Mouse (Mus musculus) hindbrain, postnatal 0 days (tissue): ENCODE measurements around the gene Coro7. TPM values are rescaled to one million over a fixed set of nuclear protein-coding genes. Genes with fewer than 3 reads are reported as not detected.

Experiments used
- ATAC-seq: fragments of 200-750 bp; cut with Nextera tagmentation; 2 replicates; pipeline ENCODE4 v1.8.0; 2017; ENCODE audit warnings: mild to moderate bottlenecking, moderate TSS enrichment, moderate library complexity
- DNase-seq: peaks from one replicate; pipeline ENCODE4 v3.0.0-alpha.2; 2015; ENCODE audit warnings: low spot score
- H3K27ac ChIP-seq: fragments of 300-500 bp; sonication (generic); 2 replicates; pipeline ENCODE4 v1.5.1; 2014; ENCODE audit warnings: mild to moderate bottlenecking
- H3K27me3 ChIP-seq: fragments of 300-500 bp; sonication (generic); 2 replicates; pipeline ENCODE4 v1.6.1; 2014; ENCODE audit warnings: low read length, mixed read lengths; ENCODE audit not compliant: insufficient read depth
- H3K36me3 ChIP-seq: fragments of 300-500 bp; sonication (generic); 2 replicates; pipeline ENCODE4 v1.6.1; 2014; ENCODE audit warnings: low read length, mixed read lengths; ENCODE audit not compliant: insufficient read depth
- H3K4me1 ChIP-seq: fragments of 300-500 bp; sonication (generic); 2 replicates; pipeline ENCODE4 v1.6.1; 2014; ENCODE audit warnings: antibody characterized with exemption, low read length, mixed read lengths; ENCODE audit not compliant: insufficient read depth
- H3K4me2 ChIP-seq: fragments of 300-500 bp; sonication (generic); 2 replicates; pipeline ENCODE4 v1.6.1; 2014; ENCODE audit warnings: low read depth, mild to moderate bottlenecking, low read length, moderate library complexity, mixed read lengths
- H3K4me3 ChIP-seq: fragments of 300-500 bp; sonication (generic); 2 replicates; pipeline ENCODE4 v1.5.1; 2014; ENCODE audit warnings: low read length
- H3K9ac ChIP-seq: fragments of 300-500 bp; sonication (generic); replicated peaks from 2 replicates; pipeline ENCODE4 v1.6.1; 2014; ENCODE audit warnings: mild to moderate bottlenecking, low read length, moderate library complexity, mixed read lengths
- H3K9me3 ChIP-seq: fragments of 300-500 bp; sonication (generic); 2 replicates; pipeline ENCODE4 v1.6.1; 2016; ENCODE audit warnings: low read length, mixed read lengths
- CTCF ChIP-seq: IDR thresholded peaks from 2 replicates; pipeline ENCODE4 v1.5.1; 2016; ENCODE audit warnings: antibody characterized with exemption, control low read depth, low read depth
- WGBS: fragments of 180-500 bp; shearing (Covaris S2); extraction: QIAGEN DNeasy Blood & Tissue Kit; methylation state at CpG from one replicate; pipeline ENCODE4 v1.1.7; 2014; 5-methylcytosine and 5-hydroxymethylcytosine counted together
- polyA plus RNA-seq: library from polyadenylated mRNA; unstranded; fragments of >200 nt; fragmentation: Nextera tagmentation; extraction: Ambion mirVana; gene quantifications from 2 replicates; pipeline ENCODE4 v1.2.1, GENCODE M21; 2015
- total RNA-seq: library from RNA; depleted of rRNA; stranded (reverse); fragments of >200 nt; gene quantifications from 2 replicates; pipeline ENCODE4 v1.2.3, GENCODE M21; 2014

The Coro7 gene
- total and polyA plus RNA-seq, 2 experiments from 2014 or later = 29.1 to 43.3 TPM

GRCm38 (mm10) chr16:4655764-4656570 is 23.6 kb downstream of the Coro7 start:
- no peaks in the 10 kb centered on the region for H3K27me3 ChIP-seq
- no peaks in the 10 kb centered on the region; the same call in 1 of the 2 replicates for H3K4me1 ChIP-seq
- ATAC-seq (peak; percentile 43; the same call in 1 of the 2 replicates), DNase-seq (peak; percentile 38)
- peak; percentile 49 for TF ChIP-seq CTCF
- peaks cover 13% of the 10 kb centered on the region; the same call in 1 of the 2 replicates for H3K36me3 ChIP-seq
- no peaks in the 10 kb centered on the region for H3K9me3 ChIP-seq
- H3K27ac ChIP-seq = 0 out of 2 replicates have a peak overlapping the region, but pooled peaks have one; percentile 11
- H3K9ac ChIP-seq = no peak overlapping the region
- no peak overlapping the region for H3K4me2 ChIP-seq
- no peak overlapping the region for H3K4me3 ChIP-seq
- 41% methylated on average over 10 of the region's 11 CpGs for WGBS

- 73% methylated on average over 4 of the region's 4 CpGs for WGBS
- no peak overlapping the region for H3K4me2 ChIP-seq
- H3K27ac ChIP-seq = 0 out of 2 replicates have a peak overlapping the region, but pooled peaks have one; percentile 11
- H3K4me3 ChIP-seq = no peak overlapping the region
- DNase-seq (no peak), ATAC-seq (no peak)
- H3K9ac ChIP-seq = no peak overlapping the region
- no peaks in the 10 kb centered on the region; the same call in 1 of the 2 replicates for H3K4me1 ChIP-seq
- H3K36me3 ChIP-seq = peaks cover 13% of the 10 kb centered on the region; the same call in 1 of the 2 replicates
- H3K27me3 ChIP-seq = no peaks in the 10 kb centered on the region
- no peaks in the 10 kb centered on the region for H3K9me3 ChIP-seq
- peak; percentile 25 for TF ChIP-seq CTCF
Observed at GRCm38 (mm10) chr16:4655251-4655734, 24.3 kb downstream of the Coro7 start.

GRCm38 (mm10) chr16:4654706-4655105 is 24.9 kb downstream of the Coro7 start:
- peak; percentile 42; the same call in 1 of the 2 replicates for TF ChIP-seq CTCF
- Histone ChIP-seq H3K4me3 (no peak overlapping the region), H3K9ac (no peak overlapping the region), H3K4me2 (no peak overlapping the region), H3K27me3 (no peaks in the 10 kb centered on the region), H3K9me3 (no peaks in the 10 kb centered on the region), H3K36me3 (peaks cover 16% of the 10 kb centered on the region; the same call in 1 of the 2 replicates), H3K27ac (no peak overlapping the region), H3K4me1 (no peaks in the 10 kb centered on the region; the same call in 1 of the 2 replicates)
- 74% methylated on average over 10 of the region's 10 CpGs for WGBS
- ATAC-seq = no peak
- DNase-seq = no peak

GRCm38 (mm10) chr16:4652707-4653416 is 26.7 kb downstream of the Coro7 start:
- no peak overlapping the region for H3K4me3 ChIP-seq
- WGBS = 54% methylated on average over 4 of the region's 4 CpGs
- 0 out of 2 replicates have a peak, but pooled peaks cover 2% of the 10 kb centered on the region for H3K4me1 ChIP-seq
- ATAC-seq (no peak), DNase-seq (peak; percentile 16)
- no peaks in the 10 kb centered on the region for H3K27me3 ChIP-seq
- no peaks in the 10 kb centered on the region for H3K9me3 ChIP-seq
- H3K9ac ChIP-seq = no peak overlapping the region
- H3K4me2 ChIP-seq = no peak overlapping the region
- no peak overlapping the region for H3K27ac ChIP-seq
- peaks cover 17% of the 10 kb centered on the region; the same call in 1 of the 2 replicates for H3K36me3 ChIP-seq
- no peak for TF ChIP-seq CTCF

GRCm38 (mm10) chr16:4651624-4652023 is 28.0 kb downstream of the Coro7 start:
- Histone ChIP-seq H3K36me3 (peaks cover 10% of the 10 kb centered on the region; the same call in 1 of the 2 replicates), H3K4me3 (no peak overlapping the region), H3K27ac (no peak overlapping the region), H3K27me3 (no peaks in the 10 kb centered on the region), H3K9me3 (no peaks in the 10 kb centered on the region), H3K4me2 (no peak overlapping the region), H3K9ac (no peak overlapping the region), H3K4me1 (0 out of 2 replicates have a peak, but pooled peaks cover 4% of the 10 kb centered on the region)
- DNase-seq = no peak
- no peak for TF ChIP-seq CTCF
- 65% methylated on average over 7 of the region's 7 CpGs for WGBS
- no peak for ATAC-seq

GRCm38 (mm10) chr16:4651081-4651480 is 28.5 kb downstream of the Coro7 start:
- peaks cover 10% of the 10 kb centered on the region; the same call in 1 of the 2 replicates for H3K36me3 ChIP-seq
- no peak overlapping the region for H3K27ac ChIP-seq
- H3K4me3 ChIP-seq = no peak overlapping the region
- peaks cover 8% of the 10 kb centered on the region; the same call in 1 of the 2 replicates for H3K4me1 ChIP-seq
- 80% methylated on average over 1 of the region's 1 CpGs for WGBS
- no peak for ATAC-seq
- no peak for DNase-seq
- TF ChIP-seq CTCF = no peak
- H3K4me2 ChIP-seq = no peak overlapping the region
- no peak overlapping the region for H3K9ac ChIP-seq
- no peaks in the 10 kb centered on the region for H3K9me3 ChIP-seq
- no peaks in the 10 kb centered on the region for H3K27me3 ChIP-seq
